Mouse (Mus musculus): Measurements from ENCODE around the gene Gm49359.
"Not testable (repeated sequence)": the region's sequence is repeated elsewhere in the genome, so short reads cannot be mapped to it uniquely, and the experiment has no call there.

GRCm38 (mm10) chr13:62466424-62467334 is at the start of gene Gm49359:
- TF ChIP-seq CTCF (IDR thresholded peaks at IDR 0.05): not testable (repeated sequence)
- TF ChIP-seq EP300 (IDR thresholded peaks at IDR 0.05; ENCODE audit: insufficient read depth, low read depth, low read length): 0 out of 2 replicates have a peak, but pooled peaks have one; percentile 55
- TF ChIP-seq POLR2A (IDR thresholded peaks at IDR 0.05; ENCODE audit: insufficient read depth, low read depth, low read length): peak; percentile 70
